Mouse (Mus musculus): ENCODE measurements around the gene Srsx. TPM values are rescaled to one million over a fixed set of nuclear protein-coding genes. Genes with fewer than 3 reads are reported as not detected.
"Not testable (repeated sequence)": the region's sequence is repeated elsewhere in the genome, so short reads cannot be mapped to it uniquely, and the experiment has no call there.

Srsx gene
- polyA plus RNA-seq (2015; fragmentation: Nextera tagmentation; extraction: Ambion mirVana) = not detected in 2 replicates

- H3K27me3 ChIP-seq (replicated peaks); H3K27ac ChIP-seq (replicated peaks); H3K9me3 ChIP-seq (replicated peaks); H3K4me3 ChIP-seq (replicated peaks); H3K4me1 ChIP-seq; H3K36me3 ChIP-seq; H3K9ac ChIP-seq (replicated peaks); H3K4me2 ChIP-seq; ATAC-seq (ENCODE audit: low FRiP score): not testable (repeated sequence)
- no CpG with 5 or more reads among the region's 1 CpGs for WGBS
Observed at GRCm38 (mm10) chrX:123222381-123222780, at the start of gene Srsx. Srsx (minus strand) TSS chrX:123222481.

- not testable (repeated sequence) for H3K36me3 ChIP-seq; H3K9me3 ChIP-seq (replicated peaks); H3K9ac ChIP-seq (replicated peaks); H3K4me2 ChIP-seq; ATAC-seq (ENCODE audit: low FRiP score); H3K4me3 ChIP-seq (replicated peaks); H3K27ac ChIP-seq (replicated peaks); H3K27me3 ChIP-seq (replicated peaks); H3K4me1 ChIP-seq
- no CpG with 5 or more reads among the region's 3 CpGs for WGBS
Observed at GRCm38 (mm10) chrX:123246807-123247206, 24.5 kb upstream of the Srsx start, which contains the start of gene Gm17577. Gm17577 (minus strand) TSS chrX:123246907.

Other genes with a start within 250 kb of the Srsx start
- not detected in 2 replicates for gene Gm17521, start 192.8 kb downstream of the Srsx start, polyA plus RNA-seq (2015; fragmentation: Nextera tagmentation; extraction: Ambion mirVana)
- gene Cldn34c1, start 119.0 kb downstream of the Srsx start, polyA plus RNA-seq (2015; fragmentation: Nextera tagmentation; extraction: Ambion mirVana) = 31.7 and 36.6 TPM in 2 replicates
- gene Gm17577, start 24.4 kb upstream of the Srsx start, polyA plus RNA-seq (2015; fragmentation: Nextera tagmentation; extraction: Ambion mirVana) = not detected in 2 replicates